ENCODE assay signal across 10 mouse cellular contexts in the genomic region with DNA sequence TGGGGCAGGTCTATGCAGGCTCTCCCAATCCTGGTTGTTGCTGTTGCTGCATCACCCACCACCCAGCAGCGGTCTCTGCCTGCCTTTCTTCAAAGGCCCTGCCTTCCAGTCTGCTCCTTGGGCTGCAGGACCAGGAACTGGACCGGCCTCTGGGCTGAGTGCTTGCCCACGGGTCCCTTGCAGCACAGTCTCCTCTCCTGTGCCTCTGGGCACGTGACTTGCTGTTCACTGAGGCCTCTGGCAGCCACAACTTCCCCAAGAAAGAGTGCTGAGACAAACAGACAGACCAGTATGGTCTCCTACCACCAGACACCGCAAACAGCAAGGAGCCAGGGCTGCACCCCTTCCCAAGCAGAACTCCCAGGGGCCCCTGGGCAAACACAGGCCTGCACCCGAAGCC. TPM values are rescaled to one million over a fixed set of nuclear protein-coding genes. Genes with fewer than 3 reads are reported as not detected.
A peak's percentile ranks its signal among the peaks of the same experiment; 100 is the strongest.
DNase-seq lines count a peak whose midpoint lies in the region; ATAC-seq and TF ChIP-seq lines count a peak whose summit lies in the region.
"Had no signal": no experiment of that assay in that cellular context is flagged by ENCODE, and none has a peak within 500 bp of the region (broad histone marks: within the 10 kb centered on the region; RNA-seq: fewer than 3 reads in every experiment).

No protein-coding gene starts in this region.

- no peak overlapping the region for H3K4me2 ChIP-seq in embryonic facial prominence, embryonic 12.5 days (replicated peaks)

- 72% methylated on average over 6 of the region's 6 CpGs for WGBS in embryonic facial prominence, embryonic 12.5 days
- 87% methylated on average over 6 of the region's 6 CpGs for WGBS in limb, embryonic 10.5 days

- no peak for DNase-seq in layer of hippocampus, adult 2 months (ENCODE audit: low spot score in 2 of 2)
- DNase-seq in layer of hippocampus, postnatal 14 days (ENCODE audit: low spot score in 2 of 2), result no peak
- no peak for DNase-seq in limb, embryonic 10.5 days (ENCODE audit: low spot score)
- no peak for DNase-seq in cerebellum, adult 11-12 months
- DNase-seq in left cerebral cortex, adult 18-20 months (ENCODE audit: low spot score in 2 of 2), result no peak
- no peak for DNase-seq in frontal cortex, postnatal 10 days (ENCODE audit: low spot score in 2 of 2)
- DNase-seq: cerebellum, adult 11 months had no signal

- H3K9me3 ChIP-seq in embryonic facial prominence, embryonic 12.5 days, result no peaks in the 10 kb centered on the region
- H3K9me3 ChIP-seq in limb, embryonic 10.5 days (replicated peaks), result no peaks in the 10 kb centered on the region

- no peaks in the 10 kb centered on the region for H3K27me3 ChIP-seq in embryonic facial prominence, embryonic 12.5 days
- H3K27me3 ChIP-seq in limb, embryonic 10.5 days (ENCODE audit: low read depth, poor library complexity, severe bottlenecking), result peaks cover 23% of the 10 kb centered on the region
- H3K27me3 ChIP-seq: Patski had no signal

- no peak for ATAC-seq in embryonic facial prominence, embryonic 12.5 days (ENCODE audit: insufficient number of reproducible peaks, insufficient read depth, low FRiP score, low TSS enrichment)
- peak; percentile 18 for ATAC-seq in megakaryocyte progenitor cell, adult 5-6 weeks (replicated peaks; ENCODE audit: poor library complexity)
- ATAC-seq: Patski had no signal

- no peak overlapping the region for H3K9ac ChIP-seq in embryonic facial prominence, embryonic 12.5 days

- peaks cover 31% of the 10 kb centered on the region for H3K4me1 ChIP-seq in embryonic facial prominence, embryonic 12.5 days
- peaks cover 68% of the 10 kb centered on the region for H3K4me1 ChIP-seq in limb, embryonic 10.5 days

- 0 out of 2 replicates have a peak overlapping the region, but pooled peaks have one; percentile 29 for H3K27ac ChIP-seq in layer of hippocampus, adult 2 months
- H3K27ac ChIP-seq in embryonic facial prominence, embryonic 12.5 days, result 0 out of 2 replicates have a peak overlapping the region, but pooled peaks have one; percentile 12
- H3K27ac ChIP-seq in limb, embryonic 10.5 days, result peak overlapping the region; percentile 47; the same call in 1 of the 2 replicates

- H3K4me3 ChIP-seq in layer of hippocampus, adult 2 months, result no peak overlapping the region
- no peak overlapping the region for H3K4me3 ChIP-seq in embryonic facial prominence, embryonic 12.5 days
- no peak overlapping the region for H3K4me3 ChIP-seq in limb, embryonic 10.5 days

- TF ChIP-seq CTCF in layer of hippocampus, adult 2 months (conservative IDR thresholded peaks at IDR 0.05), result no peak

- no peaks in the 10 kb centered on the region for H3K36me3 ChIP-seq in embryonic facial prominence, embryonic 12.5 days
- H3K36me3 ChIP-seq in limb, embryonic 10.5 days, result no peaks in the 10 kb centered on the region

RNA-seq across cellular contexts. Expression of a gene that starts 5.5 kb away (rescaled TPM):
- 1 to 10 TPM; 2.0 to 3.0 TPM for total RNA-seq in layer of hippocampus, adult 2 months (2021)
- 1 to 10 TPM; 4.6 to 4.8 TPM for total RNA-seq in layer of hippocampus, postnatal 14 days (2021)
- 21.8 and 23.2 TPM in 2 replicates for polyA plus RNA-seq in embryonic facial prominence, embryonic 12.5 days (2016; fragmentation: Nextera tagmentation; extraction: Ambion mirVana)
- polyA plus RNA-seq in limb, embryonic 10.5 days (2016; fragmentation: Nextera tagmentation; extraction: Ambion mirVana), result 14.4 and 20.4 TPM in 2 replicates
- 13.7 and 26.0 TPM in 2 replicates for total RNA-seq in megakaryocyte progenitor cell, adult 5-6 weeks (2015)
- total RNA-seq in megakaryocyte progenitor cell, adult 5-6 weeks (2017), result 13.3 and 14.7 TPM in 2 replicates
- 1 to 10 TPM; 1.8 to 3.1 TPM for total RNA-seq in left cerebral cortex, adult 18-20 months (2021)

RNA-seq across cellular contexts. Expression of a gene that starts 58.3 kb away (rescaled TPM):
- 10 to 100 TPM; 22.1 to 25.1 TPM for total RNA-seq in layer of hippocampus, adult 2 months (2021)
- total RNA-seq in layer of hippocampus, postnatal 14 days (2021), result 10 to 100 TPM; 18.9 to 19.8 TPM
- polyA plus RNA-seq in embryonic facial prominence, embryonic 12.5 days (2016; fragmentation: Nextera tagmentation; extraction: Ambion mirVana), result 3.9 and 4.5 TPM in 2 replicates
- polyA plus RNA-seq in limb, embryonic 10.5 days (2016; fragmentation: Nextera tagmentation; extraction: Ambion mirVana), result 1.6 and 2.0 TPM in 2 replicates
- total RNA-seq in megakaryocyte progenitor cell, adult 5-6 weeks (2015), result 10.5 and 14.2 TPM in 2 replicates
- 5.0 and 5.8 TPM in 2 replicates for total RNA-seq in megakaryocyte progenitor cell, adult 5-6 weeks (2017)
- 10 to 100 TPM; 44.5 to 45.6 TPM for total RNA-seq in left cerebral cortex, adult 18-20 months (2021)
